Mouse (Mus musculus): ENCODE data around the gene Slc9a3. TPM values are rescaled to one million over a fixed set of nuclear protein-coding genes. Genes with fewer than 3 reads are reported as not detected.

The Slc9a3 gene
- polyA plus RNA-seq, 1 experiment from 2014 or later, result 0.04 TPM

Other genes starting within 250 kb of the Slc9a3 start
- gene Trip13, start 183.7 kb upstream of the Slc9a3 start, polyA plus RNA-seq (2015; fragmentation: Nextera tagmentation; extraction: Ambion mirVana), result 30.8 and 33.8 TPM in 2 replicates
- gene Brd9, start 183.6 kb upstream of the Slc9a3 start, polyA plus RNA-seq (2015; fragmentation: Nextera tagmentation; extraction: Ambion mirVana), result 87.9 and 89.7 TPM in 2 replicates
- gene Zdhhc11, start 157.6 kb upstream of the Slc9a3 start, polyA plus RNA-seq (2015; fragmentation: Nextera tagmentation; extraction: Ambion mirVana), result not detected in 2 replicates
- gene Tppp, start 112.0 kb upstream of the Slc9a3 start, polyA plus RNA-seq (2015; fragmentation: Nextera tagmentation; extraction: Ambion mirVana), result 3.7 and 5.1 TPM in 2 replicates
- 15.0 and 17.6 TPM in 2 replicates for gene Cep72, start 59.2 kb upstream of the Slc9a3 start, polyA plus RNA-seq (2015; fragmentation: Nextera tagmentation; extraction: Ambion mirVana)
- gene Exoc3, start 87.3 kb downstream of the Slc9a3 start, polyA plus RNA-seq (2015; fragmentation: Nextera tagmentation; extraction: Ambion mirVana), result 103 and 110 TPM in 2 replicates
- gene Ahrr, start 170.9 kb downstream of the Slc9a3 start, polyA plus RNA-seq (2015; fragmentation: Nextera tagmentation; extraction: Ambion mirVana), result 0.71 and 0.91 TPM in 2 replicates
- gene Pdcd6, start 196.1 kb downstream of the Slc9a3 start, polyA plus RNA-seq (2015; fragmentation: Nextera tagmentation; extraction: Ambion mirVana), result 129 and 132 TPM in 2 replicates
- gene Sdha, start 228.8 kb downstream of the Slc9a3 start, polyA plus RNA-seq (2015; fragmentation: Nextera tagmentation; extraction: Ambion mirVana), result 228 and 243 TPM in 2 replicates
- 51.0 and 52.2 TPM in 2 replicates for gene Ccdc127, start 228.9 kb downstream of the Slc9a3 start, polyA plus RNA-seq (2015; fragmentation: Nextera tagmentation; extraction: Ambion mirVana)
- gene Lrrc14b, start 242.5 kb downstream of the Slc9a3 start, polyA plus RNA-seq (2015; fragmentation: Nextera tagmentation; extraction: Ambion mirVana), result not detected in 2 replicates